Mouse (Mus musculus) small intestine, adult 2 months (tissue): ENCODE data around the gene Cdon.

Experiments
- CTCF ChIP-seq: fragments of 200-500 bp; IDR thresholded peaks from 2 replicates; pipeline ENCODE4 v1.5.1; 2012; ENCODE audit warnings: low read depth, mild to moderate bottlenecking, control low read depth, inconsistent platforms, low read length, moderate library complexity, mixed read lengths; ENCODE audit not compliant: insufficient replicate concordance, insufficient read length; ENCODE audit errors: extremely low read depth
- POLR2A ChIP-seq: fragments of 200-500 bp; IDR thresholded peaks from 2 replicates; pipeline ENCODE4 v1.6.1; 2012; ENCODE audit warnings: low read depth, mild to moderate bottlenecking, control low read depth, inconsistent platforms, low read length, moderate library complexity

- TF ChIP-seq CTCF (no peak), POLR2A (no peak)
These were observed 108.9 kb downstream of the Cdon start for GRCm38 (mm10) chr9:35529796-35530195.
